Mouse (Mus musculus): Measurements from ENCODE around the gene Prpf18.

Prpf18 gene

DNA sequence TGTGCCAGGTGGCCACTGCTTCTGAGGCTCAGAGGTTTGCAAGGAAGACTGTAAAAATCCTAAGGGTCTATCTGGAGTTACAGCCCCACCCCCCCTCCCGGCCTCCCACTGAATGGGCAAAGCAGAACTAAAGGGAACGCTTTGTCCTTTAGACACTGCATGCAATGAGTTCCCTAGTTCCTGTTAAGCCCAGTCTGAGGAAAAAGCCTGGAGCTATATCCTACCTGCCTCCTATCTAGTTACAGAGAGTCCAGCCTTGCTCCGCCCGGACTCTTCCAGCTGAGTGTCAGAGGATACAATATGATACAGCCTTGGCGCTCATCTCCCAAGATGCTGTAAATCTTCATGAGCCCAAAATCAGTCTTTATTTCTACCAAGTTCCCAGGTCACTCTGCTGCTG is 77.7 kb downstream of the Prpf18 start:
- no peak for DNase-seq

DNA sequence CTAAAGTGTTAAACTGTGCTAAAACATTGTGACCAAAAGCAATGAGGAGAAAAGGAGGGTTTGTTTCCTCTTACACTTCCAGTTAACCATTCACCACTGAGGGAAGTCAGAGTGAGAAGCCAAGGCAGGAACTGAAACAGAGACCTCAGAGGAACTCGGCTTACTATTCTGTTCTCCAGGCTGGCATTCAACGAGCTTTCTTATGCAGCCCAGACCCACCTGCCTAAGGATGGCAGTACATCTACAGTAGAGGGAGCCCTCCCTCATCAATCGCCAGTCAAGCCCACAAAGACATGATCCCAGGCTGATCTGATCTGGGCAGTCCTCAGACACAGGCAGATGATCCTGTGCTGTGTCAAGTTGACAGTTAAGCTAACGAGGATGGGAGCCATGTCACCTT is 78.5 kb downstream of the Prpf18 start:
- no peak for DNase-seq

GRCm38 (mm10) chr2:4572498-4573263 is 79.2 kb downstream of the Prpf18 start:
- DNase-seq, result no peak

Measured in lung, postnatal 10 days (tissue).